Mouse (Mus musculus): ENCODE measurements at regions not wholly inside any gene's neighbourhood (a gene's known extent, or its start where the extent isn't known, plus 50 kb on each side); places are given as distances from the start of the nearest gene placed in this dataset.
"Not testable (repeated sequence)": the region's sequence is repeated elsewhere in the genome, so short reads cannot be mapped to it uniquely, and the experiment has no call there.

GRCm38 (mm10) chr1:41909799-41910198 lies 785.8 kb upstream of the Pou3f3 start:
- H3K36me3 ChIP-seq = no peaks in the 10 kb centered on the region
- ATAC-seq = no peak
- no peak overlapping the region for H3K9ac ChIP-seq
- 59% methylated on average over 5 of the region's 5 CpGs for WGBS (ENCODE audit: insufficient replicate concordance)
- no peaks in the 10 kb centered on the region for H3K27me3 ChIP-seq (replicated peaks)
- no peaks in the 10 kb centered on the region for H3K9me3 ChIP-seq (replicated peaks)
- no peak overlapping the region for H3K4me2 ChIP-seq
- H3K27ac ChIP-seq = no peak overlapping the region
- no peak overlapping the region for H3K4me3 ChIP-seq
- no peaks in the 10 kb centered on the region for H3K4me1 ChIP-seq

GRCm38 (mm10) chr1:41916730-41917347 lies 778.7 kb upstream of the Pou3f3 start:
- H3K27me3 ChIP-seq (replicated peaks) = no peaks in the 10 kb centered on the region

DNA sequence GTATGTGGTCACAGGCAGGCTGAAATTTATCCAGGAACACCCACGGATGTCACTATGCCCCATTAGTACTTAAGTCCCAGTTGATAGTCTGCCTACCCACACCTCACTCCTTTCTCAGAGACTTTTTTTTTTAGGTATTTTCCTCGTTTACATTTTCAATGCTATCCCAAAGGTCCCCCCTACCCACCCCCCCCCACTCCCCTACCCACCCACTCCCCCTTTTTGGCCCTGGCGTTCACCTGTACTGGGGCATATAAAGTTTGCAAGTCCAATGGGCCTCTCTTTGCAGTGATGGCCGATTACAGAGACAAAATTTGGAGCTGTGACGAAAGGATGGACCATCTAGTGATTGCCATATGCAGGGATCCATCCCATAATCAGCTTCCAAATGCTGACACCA lies 777.8 kb upstream of the Pou3f3 start:
- not testable (repeated sequence) for H3K4me1 ChIP-seq; H3K4me2 ChIP-seq; H3K27me3 ChIP-seq (replicated peaks); H3K4me3 ChIP-seq; H3K27ac ChIP-seq; H3K9me3 ChIP-seq (replicated peaks); H3K9ac ChIP-seq; H3K36me3 ChIP-seq; ATAC-seq
- WGBS (ENCODE audit: insufficient replicate concordance) = 60% methylated on average over 5 of the region's 5 CpGs

More at GRCm38 (mm10) chr1:41916730-41917347, 778.7 kb upstream of the Pou3f3 start:
- WGBS (ENCODE audit: insufficient replicate concordance) = 73% methylated on average over 4 of the region's 4 CpGs
- Histone ChIP-seq H3K4me1 (no peaks in the 10 kb centered on the region), H3K9ac (no peak overlapping the region), H3K4me3 (no peak overlapping the region), H3K9me3 (replicated peaks) (no peaks in the 10 kb centered on the region), H3K27ac (no peak overlapping the region), H3K36me3 (no peaks in the 10 kb centered on the region), H3K4me2 (no peak overlapping the region)
- ATAC-seq = no peak

DNA sequence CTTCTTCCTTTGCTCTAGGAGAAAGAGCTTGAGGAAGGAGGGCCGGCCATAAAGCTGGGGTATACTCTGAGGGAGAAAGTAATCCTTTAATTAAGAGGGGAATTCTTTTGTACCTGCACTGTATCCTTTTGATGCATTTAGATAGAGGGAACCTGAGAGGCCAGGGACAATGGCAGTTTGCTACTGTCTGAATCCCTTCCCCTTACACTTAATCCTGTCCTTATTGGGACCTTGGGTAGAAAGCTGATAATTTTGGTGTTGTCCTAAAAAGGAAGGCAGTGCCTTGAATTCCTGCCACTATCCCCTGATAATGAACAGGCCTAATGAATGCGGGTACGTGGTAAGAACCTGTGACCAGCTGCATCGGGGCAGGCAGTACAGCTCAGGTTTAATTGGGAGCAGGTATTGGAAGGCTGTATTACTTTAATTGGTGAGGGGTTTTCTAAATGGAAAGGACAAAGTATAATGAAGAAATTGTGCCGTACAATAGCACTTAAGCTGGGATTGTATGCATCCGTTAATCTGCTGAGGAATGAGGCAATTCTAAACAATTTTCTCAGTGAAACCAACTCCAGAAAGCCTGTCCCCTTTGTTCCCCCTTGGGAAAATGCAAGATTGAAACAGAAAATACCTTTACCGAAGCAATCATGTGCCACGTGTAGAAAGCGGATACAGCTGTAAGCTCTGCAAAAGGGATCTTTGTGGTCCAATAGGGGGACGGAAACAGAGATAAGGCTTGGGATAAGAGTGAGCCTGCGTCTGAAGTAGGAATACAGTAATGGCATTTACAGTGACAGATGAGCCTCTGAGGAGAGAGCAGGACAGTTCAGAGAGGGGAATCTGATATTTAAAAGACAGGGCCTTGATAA lies 776.9 kb upstream of the Pou3f3 start:
- H3K4me2 ChIP-seq = no peak overlapping the region
- H3K4me1 ChIP-seq = no peaks in the 10 kb centered on the region
- H3K4me3 ChIP-seq = no peak overlapping the region
- no peaks in the 10 kb centered on the region for H3K27me3 ChIP-seq (replicated peaks)
- no peaks in the 10 kb centered on the region for H3K9me3 ChIP-seq (replicated peaks)
- no peak overlapping the region for H3K9ac ChIP-seq
- 45% methylated on average over 11 of the region's 11 CpGs for WGBS (ENCODE audit: insufficient replicate concordance)
- no peak for ATAC-seq
- no peak overlapping the region for H3K27ac ChIP-seq
- H3K36me3 ChIP-seq = no peaks in the 10 kb centered on the region

DNA sequence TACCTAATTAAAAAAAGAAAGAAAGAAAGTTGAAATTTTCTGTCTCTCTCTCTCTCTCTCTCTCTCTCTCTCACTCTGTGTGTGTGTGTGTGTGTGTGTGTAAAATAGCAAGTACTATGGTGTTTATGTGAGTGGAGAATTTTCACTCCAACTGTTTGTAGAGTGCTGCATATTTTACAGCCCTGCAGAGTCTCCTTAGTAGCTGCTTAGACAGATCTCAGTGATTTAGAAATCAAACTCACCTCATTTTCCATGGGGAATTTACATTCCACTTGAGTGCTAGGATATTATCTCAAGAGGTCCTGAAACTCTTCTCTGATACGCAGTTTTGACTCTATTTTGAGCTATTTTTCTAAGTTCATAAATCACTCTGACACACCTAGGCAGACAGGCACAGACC lies 761.8 kb upstream of the Pou3f3 start:
- H3K9me3 ChIP-seq (replicated peaks) = no peaks in the 10 kb centered on the region
- no peak overlapping the region for H3K4me2 ChIP-seq
- ATAC-seq = no peak
- H3K27ac ChIP-seq = no peak overlapping the region
- H3K9ac ChIP-seq = no peak overlapping the region
- 73% methylated on average over 1 of the region's 1 CpGs for WGBS (ENCODE audit: insufficient replicate concordance)
- no peaks in the 10 kb centered on the region for H3K4me1 ChIP-seq
- H3K36me3 ChIP-seq = no peaks in the 10 kb centered on the region
- no peaks in the 10 kb centered on the region for H3K27me3 ChIP-seq (replicated peaks)
- no peak overlapping the region for H3K4me3 ChIP-seq

DNA sequence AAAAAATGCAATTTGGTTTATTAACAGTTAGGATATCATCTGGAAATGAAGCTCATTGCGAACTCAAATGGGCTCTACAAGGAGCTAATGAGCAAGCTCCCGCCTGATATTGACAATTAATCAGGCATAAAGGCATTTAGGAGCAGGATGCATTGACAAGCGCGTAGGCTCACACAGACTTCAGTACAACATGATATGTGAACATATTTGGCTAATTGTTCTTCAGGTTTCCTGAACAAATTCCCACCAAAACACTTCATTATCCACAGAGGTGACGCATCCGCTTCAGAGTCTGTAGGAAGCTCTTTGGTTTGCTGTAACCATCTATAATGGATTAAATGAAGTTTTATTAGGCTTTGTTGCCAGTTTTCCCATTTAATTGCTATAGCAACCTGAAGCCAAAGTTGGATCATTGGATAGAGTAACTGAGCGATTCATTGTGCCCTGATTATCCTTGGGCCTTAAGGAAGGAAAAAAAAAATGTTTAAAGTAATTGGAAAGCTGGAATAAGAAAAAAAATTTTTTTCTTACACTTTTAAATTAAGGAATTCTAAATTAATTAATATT lies 759.6 kb upstream of the Pou3f3 start:
- Histone ChIP-seq H3K4me1 (no peaks in the 10 kb centered on the region), H3K27me3 (replicated peaks) (no peaks in the 10 kb centered on the region), H3K27ac (no peak overlapping the region), H3K36me3 (no peaks in the 10 kb centered on the region), H3K4me3 (no peak overlapping the region), H3K4me2 (no peak overlapping the region), H3K9me3 (replicated peaks) (no peaks in the 10 kb centered on the region), H3K9ac (no peak overlapping the region)
- ATAC-seq = no peak
- WGBS (ENCODE audit: insufficient replicate concordance) = 75% methylated on average over 7 of the region's 7 CpGs

DNA sequence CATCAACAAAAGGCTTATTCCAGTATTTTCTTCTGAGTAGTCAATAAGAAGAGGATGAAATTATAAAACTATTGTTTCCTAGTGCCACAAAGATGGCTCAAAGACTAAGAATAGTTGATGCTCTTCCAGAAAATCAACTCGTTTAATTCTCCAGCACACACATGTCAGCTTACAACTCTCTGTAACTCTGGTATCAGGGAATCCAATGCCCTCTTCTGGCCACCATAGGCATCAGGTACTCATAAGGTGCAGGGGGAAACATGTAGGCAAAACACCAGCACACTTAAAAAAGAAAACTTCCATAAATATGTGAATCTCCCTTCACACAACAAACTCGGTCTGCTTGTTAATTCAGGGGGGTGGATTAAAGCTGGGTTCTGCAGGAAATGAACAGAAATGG lies 734.6 kb upstream of the Pou3f3 start:
- H3K4me1 ChIP-seq = no peaks in the 10 kb centered on the region
- H3K9me3 ChIP-seq (replicated peaks) = no peaks in the 10 kb centered on the region
- H3K4me2 ChIP-seq = no peak overlapping the region
- WGBS (ENCODE audit: insufficient replicate concordance) = 41% methylated on average over 2 of the region's 2 CpGs
- H3K4me3 ChIP-seq = no peak overlapping the region
- H3K27me3 ChIP-seq (replicated peaks) = no peaks in the 10 kb centered on the region
- no peak overlapping the region for H3K27ac ChIP-seq
- ATAC-seq = no peak
- no peak overlapping the region for H3K9ac ChIP-seq
- H3K36me3 ChIP-seq = no peaks in the 10 kb centered on the region

DNA sequence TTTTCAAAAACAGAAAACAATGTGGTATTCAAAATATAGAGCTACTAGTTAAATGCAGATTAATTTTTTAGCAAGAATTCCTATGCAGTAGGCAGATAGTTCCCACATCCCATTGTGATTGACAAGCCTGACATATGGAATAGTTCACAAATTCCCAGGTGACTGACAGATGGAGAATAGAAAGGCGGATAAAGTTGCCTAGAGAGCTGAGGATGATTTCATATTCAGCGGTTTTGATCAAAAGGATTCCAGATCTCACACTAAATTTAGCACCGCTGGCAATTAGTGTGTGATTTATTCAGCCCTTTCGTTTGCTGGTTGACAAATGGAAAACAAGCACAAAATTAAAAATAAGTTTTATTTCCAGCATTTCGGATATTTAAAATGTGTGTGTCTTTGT lies 714.0 kb upstream of the Pou3f3 start:
- no peaks in the 10 kb centered on the region for H3K36me3 ChIP-seq
- no peaks in the 10 kb centered on the region for H3K27me3 ChIP-seq (replicated peaks)
- 79% methylated on average over 5 of the region's 5 CpGs for WGBS (ENCODE audit: insufficient replicate concordance)
- H3K4me3 ChIP-seq = no peak overlapping the region
- no peak overlapping the region for H3K9ac ChIP-seq
- no peak overlapping the region for H3K27ac ChIP-seq
- H3K4me1 ChIP-seq = no peaks in the 10 kb centered on the region
- no peak for ATAC-seq
- no peaks in the 10 kb centered on the region for H3K9me3 ChIP-seq (replicated peaks)
- H3K4me2 ChIP-seq = no peak overlapping the region

- Histone ChIP-seq H3K9ac (no peak overlapping the region), H3K4me2 (no peak overlapping the region), H3K4me1 (no peaks in the 10 kb centered on the region), H3K4me3 (no peak overlapping the region), H3K27me3 (replicated peaks) (no peaks in the 10 kb centered on the region), H3K9me3 (replicated peaks) (no peaks in the 10 kb centered on the region), H3K36me3 (no peaks in the 10 kb centered on the region), H3K27ac (no peak overlapping the region)
- 70% methylated on average over 6 of the region's 6 CpGs for WGBS (ENCODE audit: insufficient replicate concordance)
- no peak for ATAC-seq
Measured at GRCm38 (mm10) chr1:42006235-42006634, 689.3 kb upstream of the Pou3f3 start.

GRCm38 (mm10) chr1:42008046-42008445 lies 687.5 kb upstream of the Pou3f3 start:
- Histone ChIP-seq H3K9me3 (replicated peaks) (no peaks in the 10 kb centered on the region), H3K27me3 (replicated peaks) (no peaks in the 10 kb centered on the region), H3K27ac (no peak overlapping the region), H3K36me3 (no peaks in the 10 kb centered on the region), H3K4me1 (no peaks in the 10 kb centered on the region), H3K4me3 (no peak overlapping the region), H3K9ac (no peak overlapping the region), H3K4me2 (no peak overlapping the region)
- no peak for ATAC-seq
- WGBS (ENCODE audit: insufficient replicate concordance) = 76% methylated on average over 3 of the region's 3 CpGs

GRCm38 (mm10) chr1:42012911-42013310 lies 682.7 kb upstream of the Pou3f3 start:
- WGBS (ENCODE audit: insufficient replicate concordance) = 61% methylated on average over 3 of the region's 3 CpGs
- Histone ChIP-seq H3K27me3 (replicated peaks) (no peaks in the 10 kb centered on the region), H3K9me3 (replicated peaks) (no peaks in the 10 kb centered on the region), H3K4me1 (no peaks in the 10 kb centered on the region), H3K27ac (no peak overlapping the region), H3K4me2 (no peak overlapping the region), H3K4me3 (no peak overlapping the region), H3K36me3 (no peaks in the 10 kb centered on the region), H3K9ac (no peak overlapping the region)
- ATAC-seq = no peak

GRCm38 (mm10) chr1:42018966-42019365 lies 676.6 kb upstream of the Pou3f3 start:
- Histone ChIP-seq H3K4me2 (no peak overlapping the region), H3K9ac (no peak overlapping the region), H3K27ac (no peak overlapping the region), H3K4me1 (no peaks in the 10 kb centered on the region), H3K36me3 (no peaks in the 10 kb centered on the region), H3K4me3 (no peak overlapping the region), H3K27me3 (replicated peaks) (no peaks in the 10 kb centered on the region), H3K9me3 (replicated peaks) (no peaks in the 10 kb centered on the region)
- WGBS (ENCODE audit: insufficient replicate concordance) = 43% methylated on average over 2 of the region's 2 CpGs
- no peak for ATAC-seq
